In genomic region chr7:46548124-46548523, GRCm38 (mm10) we compare ENCODE assay signal across 16 mouse cellular contexts.
"Had no signal": no experiment of that assay in that cellular context is flagged by ENCODE, and none has a peak within 500 bp of the region (broad histone marks: within the 10 kb centered on the region; RNA-seq: fewer than 3 reads in every experiment).

No protein-coding gene starts in this region.

- ATAC-seq: liver, postnatal 0 days; midbrain, embryonic 13.5 days; midbrain, embryonic 15.5 days had no signal

- DNase-seq: liver; liver, embryonic 13.5 days; liver, postnatal 0 days; right cerebral cortex, postnatal 14 days; right cerebral cortex, postnatal 4 days; spleen, adult 18-20 months; thymus, adult 18-20 months; thymus, postnatal 14 days; thymus, postnatal 36 days had no signal

- H3K36me3 ChIP-seq: liver, embryonic 13.5 days; liver, embryonic 15.5 days; midbrain, embryonic 13.5 days; midbrain, embryonic 15.5 days; neural tube, embryonic 12.5 days had no signal

- H3K27ac ChIP-seq: liver, embryonic 13.5 days; liver, embryonic 15.5 days; macrophage; midbrain, embryonic 13.5 days; midbrain, embryonic 15.5 days; neural tube, embryonic 12.5 days had no signal

- H3K4me2 ChIP-seq: liver, embryonic 11.5 days; liver, embryonic 13.5 days; liver, embryonic 15.5 days; midbrain, embryonic 13.5 days; midbrain, embryonic 15.5 days; neural tube, embryonic 12.5 days had no signal

- H3K4me3 ChIP-seq: liver, embryonic 13.5 days; liver, embryonic 15.5 days; megakaryocyte, embryonic 14.5 days; midbrain, embryonic 13.5 days; midbrain, embryonic 15.5 days; neural tube, embryonic 12.5 days had no signal

- H3K27me3 ChIP-seq: liver, embryonic 13.5 days; liver, embryonic 15.5 days; midbrain, embryonic 13.5 days; midbrain, embryonic 15.5 days; neural tube, embryonic 12.5 days had no signal

- H3K9me3 ChIP-seq: liver, embryonic 13.5 days; liver, embryonic 15.5 days; megakaryocyte, embryonic 14.5 days; midbrain, embryonic 13.5 days; midbrain, embryonic 15.5 days; neural tube, embryonic 12.5 days had no signal

- H3K9ac ChIP-seq: liver, embryonic 13.5 days; liver, embryonic 15.5 days; liver, postnatal 0 days; midbrain, embryonic 13.5 days; midbrain, embryonic 15.5 days; neural tube, embryonic 12.5 days had no signal
